Mouse (Mus musculus): ENCODE measurements around the gene Tpra1. TPM values are rescaled to one million over a fixed set of nuclear protein-coding genes. Genes with fewer than 3 reads are reported as not detected.

The Tpra1 gene
- polyA plus RNA-seq, 1 experiment from 2014 or later, result 81.6 TPM

DNA sequence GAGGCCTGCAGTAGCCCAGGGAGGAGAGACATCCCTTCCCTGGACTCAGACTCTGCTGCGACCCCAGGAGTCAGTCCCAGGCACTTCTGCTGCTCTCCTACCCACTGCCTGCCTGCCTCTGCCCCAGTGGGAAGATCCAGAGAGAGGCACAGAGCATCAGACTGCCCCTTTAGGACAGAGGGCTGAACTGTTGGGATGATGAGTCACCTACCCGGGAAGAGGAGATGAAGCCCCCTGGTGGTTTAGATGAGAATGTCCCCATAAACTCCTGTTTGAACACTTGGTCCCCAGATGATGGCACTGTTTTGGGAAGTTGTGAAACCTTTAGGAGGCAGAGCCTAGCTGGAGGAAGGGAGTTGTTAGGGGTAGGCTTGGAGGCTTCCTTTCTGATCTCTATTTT lies 41.1 kb upstream of the Tpra1 start:
- H3K9ac ChIP-seq (ENCODE audit: low read depth, low read length), result no peak overlapping the region
- no peaks in the 10 kb centered on the region for H3K9me3 ChIP-seq (ENCODE audit: control insufficient read depth)
- no peaks in the 10 kb centered on the region; the same call in 1 of the 2 replicates for H3K36me3 ChIP-seq (ENCODE audit: control insufficient read depth, insufficient read depth)
- H3K27me3 ChIP-seq (replicated peaks; ENCODE audit: control insufficient read depth, insufficient read depth, low read length), result no peaks in the 10 kb centered on the region
- 18% methylated on average over 2 of the region's 2 CpGs for WGBS
- no peak overlapping the region for H3K4me2 ChIP-seq (replicated peaks; ENCODE audit: low read depth)
- peak; percentile 62 for ATAC-seq
- H3K4me1 ChIP-seq (replicated peaks; ENCODE audit: control insufficient read depth, insufficient read depth, low read length), result no peaks in the 10 kb centered on the region
- H3K4me3 ChIP-seq (ENCODE audit: low read depth, low read length), result no peak overlapping the region
- TF ChIP-seq CTCF (IDR thresholded peaks at IDR 0.05; ENCODE audit: low read depth), result peak; percentile 88
- no peak overlapping the region for H3K27ac ChIP-seq (ENCODE audit: low read depth, low read length)

DNA sequence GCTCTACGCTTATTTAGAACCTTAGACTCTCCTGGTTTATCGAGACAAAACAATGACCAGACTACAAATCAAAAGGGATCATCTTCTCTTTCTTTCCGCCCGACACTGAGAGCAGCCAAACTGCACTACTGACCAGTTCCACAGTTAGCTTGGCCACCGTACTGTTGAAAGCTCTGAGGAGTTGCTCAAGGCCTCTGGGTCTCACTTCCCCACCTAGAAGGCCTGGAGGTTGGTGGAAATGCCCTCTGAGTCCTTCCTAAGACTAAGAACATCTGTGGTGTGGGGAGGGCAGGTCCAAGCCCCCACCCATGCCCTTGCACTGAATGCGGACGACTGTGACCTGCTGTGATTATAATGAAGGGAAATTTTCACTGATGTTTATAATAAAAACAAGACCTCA lies 36.3 kb upstream of the Tpra1 start:
- H3K27me3 ChIP-seq (replicated peaks; ENCODE audit: control insufficient read depth, insufficient read depth, low read length), result no peaks in the 10 kb centered on the region
- TF ChIP-seq CTCF (IDR thresholded peaks at IDR 0.05; ENCODE audit: low read depth), result no peak
- no peaks in the 10 kb centered on the region for H3K4me1 ChIP-seq (replicated peaks; ENCODE audit: control insufficient read depth, insufficient read depth, low read length)
- 78% methylated on average over 7 of the region's 7 CpGs for WGBS
- no peak overlapping the region for H3K4me2 ChIP-seq (replicated peaks; ENCODE audit: low read depth)
- H3K9me3 ChIP-seq (ENCODE audit: control insufficient read depth), result no peaks in the 10 kb centered on the region
- ATAC-seq, result no peak
- no peak overlapping the region for H3K9ac ChIP-seq (ENCODE audit: low read depth, low read length)
- no peaks in the 10 kb centered on the region; the same call in 1 of the 2 replicates for H3K36me3 ChIP-seq (ENCODE audit: control insufficient read depth, insufficient read depth)
- H3K4me3 ChIP-seq (ENCODE audit: low read depth, low read length), result no peak overlapping the region
- no peak overlapping the region for H3K27ac ChIP-seq (ENCODE audit: low read depth, low read length)

DNA sequence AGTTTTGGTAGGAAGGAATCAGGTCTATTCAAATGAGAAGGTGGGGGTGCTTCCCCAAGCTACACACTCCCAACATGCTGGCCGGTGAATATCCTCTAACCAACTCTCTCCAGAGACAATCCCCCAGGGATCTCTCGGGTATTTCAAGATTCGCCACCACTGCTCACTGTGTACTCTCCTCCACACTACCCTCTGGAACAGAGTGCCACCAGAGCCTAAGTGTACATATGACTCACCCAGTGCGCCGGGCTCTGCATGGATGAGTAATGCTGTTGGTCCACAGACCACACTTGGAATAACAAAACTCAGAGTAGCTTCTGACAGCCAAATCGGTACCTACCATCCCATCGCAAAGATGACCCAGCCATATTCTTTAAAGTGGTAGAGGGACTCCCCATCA lies 32.6 kb upstream of the Tpra1 start:
- no peaks in the 10 kb centered on the region for H3K9me3 ChIP-seq (ENCODE audit: control insufficient read depth)
- H3K36me3 ChIP-seq (ENCODE audit: control insufficient read depth, insufficient read depth), result no peaks in the 10 kb centered on the region; the same call in 1 of the 2 replicates
- no peak for ATAC-seq
- H3K4me1 ChIP-seq (replicated peaks; ENCODE audit: control insufficient read depth, insufficient read depth, low read length), result no peaks in the 10 kb centered on the region; the same call in none of the 2 replicates
- peaks cover 10% of the 10 kb centered on the region for H3K27me3 ChIP-seq (replicated peaks; ENCODE audit: control insufficient read depth, insufficient read depth, low read length)
- no peak overlapping the region for H3K27ac ChIP-seq (ENCODE audit: low read depth, low read length)
- TF ChIP-seq CTCF (IDR thresholded peaks at IDR 0.05; ENCODE audit: low read depth), result no peak
- no peak overlapping the region for H3K9ac ChIP-seq (ENCODE audit: low read depth, low read length)
- H3K4me3 ChIP-seq (ENCODE audit: low read depth, low read length), result no peak overlapping the region
- 82% methylated on average over 7 of the region's 7 CpGs for WGBS
- H3K4me2 ChIP-seq (replicated peaks; ENCODE audit: low read depth), result no peak overlapping the region

DNA sequence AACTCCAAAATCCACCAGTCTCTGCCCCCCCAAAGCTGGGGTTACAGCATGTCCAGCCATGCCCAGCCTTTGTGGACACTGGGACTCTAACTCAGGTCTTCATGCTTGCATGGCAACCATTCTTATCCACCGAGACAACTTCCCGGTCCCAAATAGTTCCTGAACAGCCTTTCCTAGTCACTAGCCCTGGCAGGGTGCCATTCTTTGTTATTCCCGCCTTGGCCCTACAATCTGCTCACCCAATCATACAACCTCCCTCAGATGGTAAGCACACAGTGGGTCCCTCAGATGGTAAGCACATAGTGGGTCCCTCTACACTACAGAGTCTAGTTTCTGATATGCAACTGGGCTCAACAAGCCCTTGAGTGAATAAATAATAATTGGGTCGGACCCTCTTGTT lies 31.5 kb upstream of the Tpra1 start:
- no peak for TF ChIP-seq CTCF (IDR thresholded peaks at IDR 0.05; ENCODE audit: low read depth)
- 64% methylated on average over 4 of the region's 4 CpGs for WGBS

DNA sequence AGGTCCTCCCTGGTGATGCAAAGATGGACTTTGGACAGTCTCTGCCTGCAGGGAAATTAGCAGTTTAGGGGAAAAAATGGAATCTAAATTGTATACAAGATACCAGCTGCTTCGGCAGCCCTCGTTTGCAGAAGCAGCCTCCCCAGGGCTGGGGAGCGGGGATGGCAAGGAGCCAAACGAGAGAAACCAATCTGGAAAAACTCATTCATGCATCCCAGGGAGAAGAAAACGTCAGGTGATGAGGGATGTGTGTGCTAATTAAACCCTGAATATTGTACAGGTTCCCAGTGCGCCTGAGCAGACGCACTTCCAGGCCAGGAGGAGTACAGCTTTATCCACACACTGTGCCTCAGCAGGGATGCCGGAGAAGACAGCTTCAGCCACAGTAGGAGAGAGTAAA lies 30.5 kb upstream of the Tpra1 start:
- whole genome bisulfite sequencing, result 37% methylated on average over 8 of the region's 8 CpGs
- Histone ChIP-seq H3K27me3 (replicated peaks; ENCODE audit: control insufficient read depth, insufficient read depth, low read length) (peaks cover 13% of the 10 kb centered on the region), H3K4me3 (ENCODE audit: low read depth, low read length) (no peak overlapping the region), H3K4me2 (replicated peaks; ENCODE audit: low read depth) (0 out of 2 replicates have a peak overlapping the region, but pooled peaks have one; percentile 3), H3K36me3 (ENCODE audit: control insufficient read depth, insufficient read depth) (no peaks in the 10 kb centered on the region), H3K4me1 (replicated peaks; ENCODE audit: control insufficient read depth, insufficient read depth, low read length) (no peaks in the 10 kb centered on the region; the same call in none of the 2 replicates), H3K9ac (ENCODE audit: low read depth, low read length) (no peak overlapping the region), H3K9me3 (ENCODE audit: control insufficient read depth) (no peaks in the 10 kb centered on the region), H3K27ac (ENCODE audit: low read depth, low read length) (no peak overlapping the region)
- no peak for ATAC-seq
- TF ChIP-seq CTCF (IDR thresholded peaks at IDR 0.05; ENCODE audit: low read depth), result no peak

More for the DNA sequence above, 31.5 kb upstream of the Tpra1 start:
- Histone ChIP-seq H3K36me3 (ENCODE audit: control insufficient read depth, insufficient read depth) (no peaks in the 10 kb centered on the region), H3K27me3 (replicated peaks; ENCODE audit: control insufficient read depth, insufficient read depth, low read length) (peaks cover 13% of the 10 kb centered on the region), H3K9ac (ENCODE audit: low read depth, low read length) (no peak overlapping the region), H3K27ac (ENCODE audit: low read depth, low read length) (no peak overlapping the region), H3K9me3 (ENCODE audit: control insufficient read depth) (no peaks in the 10 kb centered on the region), H3K4me3 (ENCODE audit: low read depth, low read length) (no peak overlapping the region), H3K4me2 (replicated peaks; ENCODE audit: low read depth) (no peak overlapping the region), H3K4me1 (replicated peaks; ENCODE audit: control insufficient read depth, insufficient read depth, low read length) (no peaks in the 10 kb centered on the region; the same call in none of the 2 replicates)
- no peak for ATAC-seq

DNA sequence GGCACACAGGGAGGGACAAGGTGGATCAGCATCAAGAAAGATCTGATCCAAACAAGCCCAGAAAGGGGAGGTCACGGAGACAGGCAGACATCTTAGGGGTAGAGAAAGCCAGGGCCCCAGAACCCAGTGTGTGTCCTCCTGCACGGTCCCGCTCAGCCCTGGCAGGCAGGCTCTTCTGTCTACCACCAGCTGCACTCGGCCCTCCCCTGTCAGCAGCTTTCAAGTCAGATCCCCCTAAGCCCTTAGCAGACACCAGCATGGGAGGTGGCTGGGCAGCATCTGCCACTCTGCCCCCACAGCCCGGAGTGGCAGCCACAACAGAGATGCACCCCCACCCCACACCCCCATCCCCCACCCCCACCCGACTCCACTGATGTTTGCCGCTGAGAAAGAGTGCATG lies 29.2 kb upstream of the Tpra1 start:
- no peak for TF ChIP-seq CTCF (IDR thresholded peaks at IDR 0.05; ENCODE audit: low read depth)
- H3K4me2 ChIP-seq (replicated peaks; ENCODE audit: low read depth), result no peak overlapping the region
- H3K4me3 ChIP-seq (ENCODE audit: low read depth, low read length), result no peak overlapping the region
- H3K9me3 ChIP-seq (ENCODE audit: control insufficient read depth), result no peaks in the 10 kb centered on the region
- H3K27me3 ChIP-seq (replicated peaks; ENCODE audit: control insufficient read depth, insufficient read depth, low read length), result peaks cover 13% of the 10 kb centered on the region
- H3K4me1 ChIP-seq (replicated peaks; ENCODE audit: control insufficient read depth, insufficient read depth, low read length), result no peaks in the 10 kb centered on the region; the same call in none of the 2 replicates
- no peaks in the 10 kb centered on the region for H3K36me3 ChIP-seq (ENCODE audit: control insufficient read depth, insufficient read depth)
- 54% methylated on average over 7 of the region's 7 CpGs for WGBS
- H3K27ac ChIP-seq (ENCODE audit: low read depth, low read length), result no peak overlapping the region
- ATAC-seq, result no peak
- H3K9ac ChIP-seq (ENCODE audit: low read depth, low read length), result no peak overlapping the region
